Mouse (Mus musculus) midbrain, postnatal 0 days (tissue): ENCODE measurements around the gene Opn1sw. TPM values are rescaled to one million over a fixed set of nuclear protein-coding genes. Genes with fewer than 3 reads are reported as not detected.

Source experiments
- ATAC-seq: fragments of 200-750 bp; cut with Nextera tagmentation; 2 replicates; pipeline ENCODE4 v1.8.0; 2017; ENCODE audit warnings: moderate number of reproducible peaks, mild to moderate bottlenecking, moderate TSS enrichment, moderate library complexity; ENCODE audit not compliant: low FRiP score
- DNase-seq: peaks from one replicate; pipeline ENCODE4 v3.0.0-alpha.2; 2015; ENCODE audit warnings: low spot score
- H3K27ac ChIP-seq: fragments of 300-500 bp; sonication (generic); 2 replicates; pipeline ENCODE4 v1.5.1; 2014; ENCODE audit warnings: low read depth, mild to moderate bottlenecking, low read length, mixed read lengths
- H3K27me3 ChIP-seq: fragments of 300-500 bp; sonication (generic); 2 replicates; pipeline ENCODE4 v1.6.1; 2014; ENCODE audit warnings: low read length, control low read depth, mixed read lengths; ENCODE audit not compliant: insufficient read depth
- H3K36me3 ChIP-seq: fragments of 300-500 bp; sonication (generic); 2 replicates; pipeline ENCODE4 v1.6.1; 2014; ENCODE audit warnings: low read length, control low read depth, mixed read lengths; ENCODE audit not compliant: insufficient read depth
- H3K4me1 ChIP-seq: fragments of 300-500 bp; sonication (generic); 2 replicates; pipeline ENCODE4 v1.6.1; 2014; ENCODE audit warnings: mild to moderate bottlenecking, control low read depth, antibody characterized with exemption, low read length, mixed read lengths; ENCODE audit not compliant: insufficient read depth
- H3K4me2 ChIP-seq: fragments of 300-500 bp; sonication (generic); 2 replicates; pipeline ENCODE4 v1.6.1; 2014; ENCODE audit warnings: low read depth, mild to moderate bottlenecking, low read length, mixed read lengths; ENCODE audit not compliant: poor library complexity, severe bottlenecking
- H3K4me3 ChIP-seq: fragments of 300-500 bp; sonication (generic); 2 replicates; pipeline ENCODE4 v1.5.1; 2014; ENCODE audit warnings: low read depth, mild to moderate bottlenecking, low read length, moderate library complexity
- H3K9ac ChIP-seq: fragments of 300-500 bp; sonication (generic); replicated peaks from 2 replicates; pipeline ENCODE4 v1.6.1; 2014; ENCODE audit warnings: mild to moderate bottlenecking, low read length, moderate library complexity, mixed read lengths; ENCODE audit not compliant: poor library complexity, severe bottlenecking
- H3K9me3 ChIP-seq: fragments of 300-500 bp; sonication (generic); 2 replicates; pipeline ENCODE4 v1.6.1; 2016; ENCODE audit warnings: low read length, control low read depth
- CTCF ChIP-seq: IDR thresholded peaks from 2 replicates; pipeline ENCODE4 v1.5.1; 2016; ENCODE audit warnings: antibody characterized with exemption, mild to moderate bottlenecking
- WGBS: fragments of 180-500 bp; shearing (Covaris S2); extraction: QIAGEN DNeasy Blood & Tissue Kit; methylation state at CpG from one replicate; pipeline ENCODE4 v1.1.7; 2014; 5-methylcytosine and 5-hydroxymethylcytosine counted together
- polyA plus RNA-seq: library from polyadenylated mRNA; unstranded; fragments of >200 nt; fragmentation: Nextera tagmentation; extraction: Ambion mirVana; gene quantifications from 2 replicates; pipeline ENCODE4 v1.2.1, GENCODE M21; 2015
- total RNA-seq: library from RNA; depleted of rRNA; stranded (reverse); fragments of >200 nt; gene quantifications from 2 replicates; pipeline ENCODE4 v1.2.3, GENCODE M21; 2014

Opn1sw gene
- total and polyA plus RNA-seq, 2 experiments from 2014 or later, result 0.11 to 0.56 TPM

GRCm38 (mm10) chr6:29433038-29433803 is 45.0 kb upstream of the Opn1sw start, which contains the start of gene Flnc:
Gene Flnc, plus strand, starts transcription at chr6:29433256.
- H3K9me3 ChIP-seq, result no peaks in the 10 kb centered on the region
- no peak for DNase-seq
- 0 out of 2 replicates have a peak, but pooled peaks cover 2% of the 10 kb centered on the region for H3K4me1 ChIP-seq
- peaks cover 33% of the 10 kb centered on the region for H3K27me3 ChIP-seq
- H3K4me2 ChIP-seq, result peak within 1 kb of the TSS; percentile 58
- TF ChIP-seq CTCF, result no peak
- WGBS, result 2% methylated on average over 54 of the region's 77 CpGs
- ATAC-seq, result no peak
- H3K4me3 ChIP-seq, result peak within 1 kb of the TSS; percentile 36
- H3K27ac ChIP-seq, result no peak within 1 kb of the TSS
- H3K36me3 ChIP-seq, result no peaks in the 10 kb centered on the region
- H3K9ac ChIP-seq, result 0 out of 2 replicates have a peak within 1 kb of the TSS, but pooled peaks have one; percentile 42

- Histone ChIP-seq H3K27ac (no peak overlapping the region), H3K27me3 (peaks cover 33% of the 10 kb centered on the region), H3K4me2 (peak overlapping the region; percentile 58), H3K4me3 (peak overlapping the region; percentile 36), H3K4me1 (0 out of 2 replicates have a peak, but pooled peaks cover 2% of the 10 kb centered on the region), H3K36me3 (no peaks in the 10 kb centered on the region), H3K9me3 (no peaks in the 10 kb centered on the region), H3K9ac (no peak overlapping the region)
- no peak for TF ChIP-seq CTCF
- ATAC-seq (no peak), DNase-seq (no peak)
Measured at GRCm38 (mm10) chr6:29432676-29433037, 44.4 kb upstream of the Opn1sw start.

- TF ChIP-seq CTCF, result no peak
- no peak for ATAC-seq
- no peak overlapping the region for H3K4me2 ChIP-seq
- H3K9ac ChIP-seq, result no peak overlapping the region
- H3K4me3 ChIP-seq, result no peak overlapping the region
- 0 out of 2 replicates have a peak, but pooled peaks cover 2% of the 10 kb centered on the region for H3K4me1 ChIP-seq
- H3K27ac ChIP-seq, result no peak overlapping the region
- H3K36me3 ChIP-seq, result no peaks in the 10 kb centered on the region
- WGBS, result 47% methylated on average over 3 of the region's 3 CpGs
- DNase-seq, result no peak
- H3K27me3 ChIP-seq, result peaks cover 33% of the 10 kb centered on the region
- no peaks in the 10 kb centered on the region for H3K9me3 ChIP-seq
Measured at GRCm38 (mm10) chr6:29432156-29432555, 43.9 kb upstream of the Opn1sw start.

GRCm38 (mm10) chr6:29431473-29431872 is 43.2 kb upstream of the Opn1sw start:
- no peak overlapping the region for H3K27ac ChIP-seq
- H3K4me2 ChIP-seq, result no peak overlapping the region
- H3K9me3 ChIP-seq, result no peaks in the 10 kb centered on the region
- ATAC-seq (no peak), DNase-seq (no peak)
- H3K4me1 ChIP-seq, result 0 out of 2 replicates have a peak, but pooled peaks cover 2% of the 10 kb centered on the region
- TF ChIP-seq CTCF, result no peak
- no peak overlapping the region for H3K9ac ChIP-seq
- no peaks in the 10 kb centered on the region for H3K36me3 ChIP-seq
- peaks cover 33% of the 10 kb centered on the region for H3K27me3 ChIP-seq
- no peak overlapping the region for H3K4me3 ChIP-seq
- WGBS, result 19% methylated on average over 5 of the region's 5 CpGs

- no peak overlapping the region for H3K27ac ChIP-seq
- no peaks in the 10 kb centered on the region for H3K9me3 ChIP-seq
- H3K4me1 ChIP-seq, result no peaks in the 10 kb centered on the region
- TF ChIP-seq CTCF, result peak; percentile 18; the same call in 1 of the 2 replicates
- no peak overlapping the region for H3K4me3 ChIP-seq
- WGBS, result 50% methylated on average over 15 of the region's 15 CpGs
- H3K36me3 ChIP-seq, result no peaks in the 10 kb centered on the region
- no peak for ATAC-seq
- peaks cover 33% of the 10 kb centered on the region for H3K27me3 ChIP-seq
- no peak for DNase-seq
- H3K4me2 ChIP-seq, result no peak overlapping the region
- no peak overlapping the region for H3K9ac ChIP-seq
Measured at GRCm38 (mm10) chr6:29430681-29431420, 42.6 kb upstream of the Opn1sw start.

GRCm38 (mm10) chr6:29428171-29428570 is 39.9 kb upstream of the Opn1sw start:
- Histone ChIP-seq H3K27me3 (peaks cover 12% of the 10 kb centered on the region), H3K36me3 (peaks cover 3% of the 10 kb centered on the region; the same call in 1 of the 2 replicates), H3K27ac (no peak overlapping the region), H3K4me2 (no peak overlapping the region), H3K4me3 (no peak overlapping the region), H3K9ac (no peak overlapping the region), H3K4me1 (no peaks in the 10 kb centered on the region), H3K9me3 (no peaks in the 10 kb centered on the region)
- 54% methylated on average over 4 of the region's 4 CpGs for WGBS
- no peak for TF ChIP-seq CTCF
- DNase-seq (no peak), ATAC-seq (no peak)
